Mouse (Mus musculus) heart, embryonic 12.5 days (tissue): Measurements from ENCODE around the gene Pim3. TPM values are rescaled to one million over a fixed set of nuclear protein-coding genes. Genes with fewer than 3 reads are reported as not detected.

Experiments used
- ATAC-seq: fragments of 200-750 bp; cut with Nextera tagmentation; 2 replicates; pipeline ENCODE4 v1.8.0; 2017; ENCODE audit warnings: moderate TSS enrichment, moderate library complexity; ENCODE audit not compliant: insufficient number of reproducible peaks, low FRiP score
- H3K27ac ChIP-seq: fragments of 300-500 bp; sonication (generic); 2 replicates; pipeline ENCODE4 v1.5.1; 2016; ENCODE audit warnings: mild to moderate bottlenecking, moderate library complexity; ENCODE audit not compliant: poor library complexity, severe bottlenecking
- H3K27me3 ChIP-seq: fragments of 300-500 bp; sonication (generic); replicated peaks from 2 replicates; pipeline ENCODE4 v1.6.1; 2016; ENCODE audit warnings: mild to moderate bottlenecking, moderate library complexity
- H3K36me3 ChIP-seq: fragments of 300-500 bp; sonication (generic); 2 replicates; pipeline ENCODE4 v1.6.1; 2016; ENCODE audit warnings: mild to moderate bottlenecking, moderate library complexity
- H3K4me1 ChIP-seq: fragments of 300-500 bp; sonication (generic); replicated peaks from 2 replicates; pipeline ENCODE4 v1.6.1; 2016; ENCODE audit warnings: mild to moderate bottlenecking
- H3K4me2 ChIP-seq: fragments of 300-500 bp; sonication (generic); 2 replicates; pipeline ENCODE4 v1.6.1; 2016; ENCODE audit warnings: mild to moderate bottlenecking, moderate library complexity
- H3K4me3 ChIP-seq: fragments of 300-500 bp; sonication (generic); 2 replicates; pipeline ENCODE4 v1.5.1; 2016; ENCODE audit warnings: mild to moderate bottlenecking
- H3K9ac ChIP-seq: fragments of 300-500 bp; sonication (generic); 2 replicates; pipeline ENCODE4 v1.6.1; 2016; ENCODE audit warnings: mild to moderate bottlenecking, moderate library complexity
- H3K9me3 ChIP-seq: fragments of 300-500 bp; sonication (generic); replicated peaks from 2 replicates; pipeline ENCODE4 v1.6.1; 2016; ENCODE audit warnings: mild to moderate bottlenecking, moderate library complexity
- WGBS: fragments of 180-500 bp; shearing (Covaris S2); methylation state at CpG from one replicate; pipeline ENCODE4 v1.1.7; 2016; 5-methylcytosine and 5-hydroxymethylcytosine counted together
- polyA plus RNA-seq: library from polyadenylated mRNA; unstranded; fragments of >200 nt; fragmentation: Nextera tagmentation; extraction: Ambion mirVana; gene quantifications from 2 replicates; pipeline ENCODE4 v1.2.1, GENCODE M21; 2016

Gene Pim3
- polyA plus RNA-seq, 1 experiment from 2014 or later, result 68.1 TPM

- H3K9me3 ChIP-seq, result no peaks in the 10 kb centered on the region
- H3K9ac ChIP-seq, result peak overlapping the region; percentile 78
Measured at GRCm38 (mm10) chr15:88837977-88838376, 24.0 kb upstream of the Pim3 start.

GRCm38 (mm10) chr15:88839271-88839670 is 22.7 kb upstream of the Pim3 start:
- H3K4me2 ChIP-seq, result peak overlapping the region; percentile 43
- ATAC-seq, result peak; percentile 88
- H3K4me3 ChIP-seq, result no peak overlapping the region
- H3K9me3 ChIP-seq, result no peaks in the 10 kb centered on the region
- H3K27ac ChIP-seq, result peak overlapping the region; percentile 98
- WGBS, result 8% methylated on average over 9 of the region's 9 CpGs
- peaks cover 73% of the 10 kb centered on the region for H3K4me1 ChIP-seq
- H3K9ac ChIP-seq, result peak overlapping the region; percentile 49
- H3K27me3 ChIP-seq, result no peaks in the 10 kb centered on the region
- no peaks in the 10 kb centered on the region for H3K36me3 ChIP-seq

More at GRCm38 (mm10) chr15:88837977-88838376, 24.0 kb upstream of the Pim3 start:
- Histone ChIP-seq H3K36me3 (no peaks in the 10 kb centered on the region), H3K27me3 (no peaks in the 10 kb centered on the region), H3K4me3 (peak overlapping the region; percentile 58), H3K4me2 (peak overlapping the region; percentile 86), H3K27ac (peak overlapping the region; percentile 81), H3K4me1 (peaks cover 62% of the 10 kb centered on the region)
- ATAC-seq, result no peak
- under 1% methylated on average over 11 of the region's 11 CpGs for WGBS

GRCm38 (mm10) chr15:88840126-88840525 is 21.9 kb upstream of the Pim3 start:
- Histone ChIP-seq H3K36me3 (no peaks in the 10 kb centered on the region), H3K4me2 (0 out of 2 replicates have a peak overlapping the region, but pooled peaks have one; percentile 3), H3K4me3 (no peak overlapping the region), H3K9me3 (no peaks in the 10 kb centered on the region), H3K4me1 (peaks cover 74% of the 10 kb centered on the region), H3K9ac (peak overlapping the region; percentile 49), H3K27ac (peak overlapping the region; percentile 98), H3K27me3 (no peaks in the 10 kb centered on the region)
- WGBS, result 25% methylated on average over 10 of the region's 10 CpGs
- no peak for ATAC-seq

GRCm38 (mm10) chr15:88841160-88841559 is 20.8 kb upstream of the Pim3 start:
- Histone ChIP-seq H3K27me3 (no peaks in the 10 kb centered on the region), H3K4me1 (peaks cover 73% of the 10 kb centered on the region), H3K36me3 (no peaks in the 10 kb centered on the region), H3K9ac (no peak overlapping the region), H3K4me3 (no peak overlapping the region), H3K9me3 (no peaks in the 10 kb centered on the region), H3K27ac (peak overlapping the region; percentile 98; the same call in 1 of the 2 replicates), H3K4me2 (no peak overlapping the region)
- no peak for ATAC-seq
- 77% methylated on average over 2 of the region's 2 CpGs for WGBS

GRCm38 (mm10) chr15:88841580-88842299 is 20.2 kb upstream of the Pim3 start:
- H3K27ac ChIP-seq, result no peak overlapping the region
- H3K9ac ChIP-seq, result no peak overlapping the region
- no peak overlapping the region for H3K4me2 ChIP-seq
- H3K27me3 ChIP-seq, result no peaks in the 10 kb centered on the region
- no peak for ATAC-seq
- no peaks in the 10 kb centered on the region for H3K36me3 ChIP-seq
- WGBS, result 84% methylated on average over 3 of the region's 3 CpGs
- no peaks in the 10 kb centered on the region for H3K9me3 ChIP-seq
- H3K4me1 ChIP-seq, result peaks cover 67% of the 10 kb centered on the region
- no peak overlapping the region for H3K4me3 ChIP-seq

GRCm38 (mm10) chr15:88842300-88842673 is 19.7 kb upstream of the Pim3 start:
- Histone ChIP-seq H3K27me3 (no peaks in the 10 kb centered on the region), H3K27ac (no peak overlapping the region), H3K4me2 (no peak overlapping the region), H3K36me3 (no peaks in the 10 kb centered on the region), H3K4me1 (peaks cover 62% of the 10 kb centered on the region), H3K9me3 (no peaks in the 10 kb centered on the region), H3K9ac (no peak overlapping the region), H3K4me3 (no peak overlapping the region)
- no peak for ATAC-seq
- 48% methylated on average over 3 of the region's 3 CpGs for WGBS

- H3K9ac ChIP-seq, result peak overlapping the region; percentile 17; the same call in 1 of the 2 replicates
Measured at GRCm38 (mm10) chr15:88843486-88844097, 18.4 kb upstream of the Pim3 start.

GRCm38 (mm10) chr15:88844966-88845365 is 17.0 kb upstream of the Pim3 start:
- Histone ChIP-seq H3K27ac (no peak overlapping the region), H3K27me3 (no peaks in the 10 kb centered on the region), H3K4me2 (no peak overlapping the region), H3K4me3 (no peak overlapping the region), H3K4me1 (peaks cover 45% of the 10 kb centered on the region), H3K36me3 (no peaks in the 10 kb centered on the region), H3K9me3 (no peaks in the 10 kb centered on the region), H3K9ac (no peak overlapping the region)
- WGBS, result 80% methylated on average over 7 of the region's 7 CpGs
- no peak for ATAC-seq

More at GRCm38 (mm10) chr15:88843486-88844097, 18.4 kb upstream of the Pim3 start:
- WGBS, result 31% methylated on average over 8 of the region's 8 CpGs
- Histone ChIP-seq H3K9me3 (no peaks in the 10 kb centered on the region), H3K36me3 (no peaks in the 10 kb centered on the region), H3K27me3 (no peaks in the 10 kb centered on the region), H3K4me3 (no peak overlapping the region), H3K4me1 (peaks cover 54% of the 10 kb centered on the region), H3K4me2 (no peak overlapping the region), H3K27ac (peak overlapping the region; percentile 32; the same call in 1 of the 2 replicates)
- ATAC-seq, result no peak

GRCm38 (mm10) chr15:88848661-88849060 is 13.3 kb upstream of the Pim3 start:
- WGBS, result 87% methylated on average over 1 of the region's 1 CpGs
- H3K9me3 ChIP-seq, result no peaks in the 10 kb centered on the region

GRCm38 (mm10) chr15:88849621-88850020 is 12.4 kb upstream of the Pim3 start:
- Histone ChIP-seq H3K4me3 (no peak overlapping the region), H3K9ac (no peak overlapping the region), H3K27me3 (no peaks in the 10 kb centered on the region), H3K36me3 (no peaks in the 10 kb centered on the region), H3K4me1 (peaks cover 27% of the 10 kb centered on the region), H3K9me3 (no peaks in the 10 kb centered on the region), H3K27ac (no peak overlapping the region), H3K4me2 (no peak overlapping the region)
- WGBS, result 83% methylated on average over 2 of the region's 2 CpGs
- no peak for ATAC-seq

More at GRCm38 (mm10) chr15:88848661-88849060, 13.3 kb upstream of the Pim3 start:
- Histone ChIP-seq H3K9ac (no peak overlapping the region), H3K27me3 (no peaks in the 10 kb centered on the region), H3K36me3 (no peaks in the 10 kb centered on the region), H3K4me1 (peaks cover 27% of the 10 kb centered on the region), H3K4me3 (no peak overlapping the region), H3K4me2 (no peak overlapping the region), H3K27ac (no peak overlapping the region)
- no peak for ATAC-seq

- no peaks in the 10 kb centered on the region for H3K27me3 ChIP-seq
- H3K4me2 ChIP-seq, result no peak overlapping the region
- H3K27ac ChIP-seq, result 0 out of 2 replicates have a peak overlapping the region, but pooled peaks have one; percentile 6
- H3K4me3 ChIP-seq, result no peak overlapping the region
- H3K36me3 ChIP-seq, result no peaks in the 10 kb centered on the region
- H3K9ac ChIP-seq, result no peak overlapping the region
- WGBS, result 57% methylated on average over 10 of the region's 10 CpGs
- H3K4me1 ChIP-seq, result peaks cover 34% of the 10 kb centered on the region
- no peaks in the 10 kb centered on the region for H3K9me3 ChIP-seq
- peak; percentile 34; the same call in 1 of the 2 replicates for ATAC-seq
Measured at GRCm38 (mm10) chr15:88850146-88850826, 11.7 kb upstream of the Pim3 start.
